Mouse (Mus musculus) gastrocnemius, postnatal 10 days (tissue): ENCODE results near the gene Slit1. TPM values are rescaled to one million over a fixed set of nuclear protein-coding genes. Genes with fewer than 3 reads are reported as not detected.

Experiments
- DNase-seq: peaks from one replicate; pipeline ENCODE4 v3.0.0; 2021; ENCODE audit warnings: mixed read lengths
- total RNA-seq, 2 experiments: library from RNA; stranded (reverse); gene quantifications; 2 replicates each; pipeline ENCODE4 v1.2.3; 2021

Slit1 gene
- total RNA-seq, 2 experiments from 2014 or later: 1.6 TPM

- DNase-seq: no peak
These were observed 55.6 kb downstream of the Slit1 start for GRCm38 (mm10) chr19:41687836-41688235.

DNA sequence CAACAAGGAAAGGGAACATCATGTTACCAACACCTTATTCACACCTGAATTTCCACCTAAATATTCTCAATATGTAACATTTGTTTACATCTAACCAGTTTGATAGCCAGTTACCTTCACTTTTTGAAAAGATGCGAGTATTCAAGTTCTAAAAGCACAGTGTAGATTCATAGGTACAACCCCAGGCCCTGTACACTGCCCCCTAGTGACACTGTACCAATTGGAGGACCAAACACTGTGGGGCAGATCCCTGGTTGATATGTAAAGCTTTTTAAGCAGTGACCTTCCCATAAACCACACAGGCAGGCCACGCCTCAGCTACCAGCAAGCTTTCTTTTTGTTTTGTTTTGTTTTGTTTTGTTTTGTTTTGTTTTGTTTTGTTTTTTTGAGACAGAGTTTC is 57.3 kb downstream of the Slit1 start:
- DNase-seq: no peak

DNA sequence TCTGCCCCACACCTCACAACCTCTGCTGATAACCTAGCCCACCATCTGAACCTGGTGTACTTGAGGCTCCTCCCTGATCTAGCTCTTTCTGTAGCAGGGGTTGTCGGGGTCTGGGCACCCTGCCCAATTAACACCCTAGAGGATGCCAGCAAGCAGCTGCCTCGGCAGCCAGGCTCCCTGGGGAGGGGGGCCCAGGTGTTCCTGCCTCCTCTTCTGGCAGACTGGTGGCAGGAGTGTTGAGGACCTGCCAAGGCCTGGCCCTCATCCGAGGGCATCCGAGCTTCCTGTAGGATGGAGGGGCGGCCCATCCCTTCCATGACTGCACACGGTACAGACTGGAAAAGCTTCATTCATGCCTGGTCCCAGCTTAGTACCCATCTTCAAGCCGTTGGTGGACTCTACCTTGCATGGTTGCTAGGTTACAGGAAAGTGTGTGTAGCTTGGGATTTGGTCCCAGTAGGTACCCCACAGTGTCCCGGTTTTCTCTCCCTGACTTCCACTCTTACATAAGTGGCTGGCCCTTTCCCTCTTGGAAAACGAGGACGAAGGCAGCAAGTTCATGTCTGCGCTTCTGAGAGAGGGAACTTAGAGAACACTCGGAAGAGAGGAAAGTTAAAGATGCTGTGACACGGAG is 57.9 kb downstream of the Slit1 start:
- DNase-seq: no peak

- no peak for DNase-seq
These were observed 58.6 kb downstream of the Slit1 start for GRCm38 (mm10) chr19:41684874-41685273.

GRCm38 (mm10) chr19:41683951-41684350 is 59.5 kb downstream of the Slit1 start:
- no peak for DNase-seq

DNA sequence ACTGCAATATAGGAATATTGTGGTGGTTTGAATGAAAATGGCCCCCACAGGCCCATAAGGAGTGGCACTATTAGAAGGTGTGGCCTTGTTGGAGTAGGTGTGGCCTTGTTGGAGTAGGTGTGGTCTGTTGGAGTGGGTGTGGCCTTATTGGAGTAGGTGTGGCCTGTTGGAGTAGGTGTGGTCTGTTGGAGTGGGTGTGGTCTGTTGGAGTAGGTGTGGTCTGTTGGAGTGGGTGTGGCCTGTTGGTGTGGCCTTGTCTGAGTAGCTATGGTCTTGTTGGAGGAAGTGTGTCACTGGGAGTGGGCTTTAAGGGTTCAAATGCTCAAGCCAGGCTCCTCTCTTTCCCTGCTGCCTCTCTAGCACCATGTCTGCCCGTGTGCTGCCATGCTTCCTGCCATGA is 63.2 kb downstream of the Slit1 start:
- DNase-seq: no peak

DNA sequence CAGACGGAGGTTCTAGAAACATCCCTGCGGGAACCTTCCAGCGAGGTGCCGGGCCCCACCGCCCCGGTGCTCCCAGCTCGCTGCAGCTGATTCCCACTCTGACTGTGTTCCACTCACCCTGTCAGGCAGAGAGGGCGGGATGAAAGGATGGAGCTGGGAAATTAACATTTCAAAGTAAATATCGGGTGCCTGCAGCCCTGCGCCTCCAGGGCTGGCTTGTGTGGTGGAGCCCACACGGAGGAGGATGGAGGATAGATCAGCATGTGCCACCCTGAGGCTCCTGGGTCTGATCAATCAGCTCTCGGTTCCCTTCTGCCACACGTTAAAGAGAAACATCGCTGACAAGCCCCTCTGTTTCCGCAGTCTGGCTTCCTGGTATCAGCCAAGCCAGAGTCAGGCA is 64.4 kb downstream of the Slit1 start:
- no peak for DNase-seq

- no peak for DNase-seq
These were observed 65.9 kb downstream of the Slit1 start for GRCm38 (mm10) chr19:41677575-41677974.

- no peak for DNase-seq
These were observed 67.9 kb downstream of the Slit1 start for GRCm38 (mm10) chr19:41675583-41675982.

DNA sequence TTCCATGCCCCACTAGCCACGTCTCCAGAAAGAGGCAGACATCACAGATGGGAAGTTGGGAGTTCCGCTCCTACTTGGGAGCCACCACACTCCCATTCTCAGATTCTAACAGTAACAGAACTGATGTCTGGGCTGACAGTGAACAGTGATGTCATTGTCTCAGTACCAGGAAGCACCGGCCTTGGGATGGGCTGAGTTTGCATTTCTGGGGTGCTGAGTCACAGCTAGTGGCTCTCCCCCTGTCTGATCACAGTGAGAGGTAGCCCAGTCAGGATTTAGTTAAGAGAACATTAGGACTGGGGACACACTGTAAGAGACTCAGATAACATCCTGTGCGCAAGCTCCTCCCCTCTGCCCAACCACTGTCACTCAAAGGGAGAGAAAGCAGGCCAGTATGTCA is 69.1 kb downstream of the Slit1 start:
- DNase-seq: no peak

GRCm38 (mm10) chr19:41672836-41673235 is 70.6 kb downstream of the Slit1 start:
- DNase-seq: no peak

GRCm38 (mm10) chr19:41670931-41671330 is 72.5 kb downstream of the Slit1 start:
- no peak for DNase-seq

- DNase-seq: no peak
These were observed 73.0 kb downstream of the Slit1 start for GRCm38 (mm10) chr19:41670473-41670872.

- no peak for DNase-seq
These were observed 73.6 kb downstream of the Slit1 start for GRCm38 (mm10) chr19:41669747-41670342.

- DNase-seq: no peak
These were observed 75.9 kb downstream of the Slit1 start for GRCm38 (mm10) chr19:41667591-41667990.

- no peak for DNase-seq
These were observed 77.5 kb downstream of the Slit1 start for GRCm38 (mm10) chr19:41665941-41666340.

- DNase-seq: no peak
These were observed 79.8 kb downstream of the Slit1 start for GRCm38 (mm10) chr19:41663506-41664242.

- no peak for DNase-seq
These were observed 82.0 kb downstream of the Slit1 start for GRCm38 (mm10) chr19:41661466-41661865.

DNA sequence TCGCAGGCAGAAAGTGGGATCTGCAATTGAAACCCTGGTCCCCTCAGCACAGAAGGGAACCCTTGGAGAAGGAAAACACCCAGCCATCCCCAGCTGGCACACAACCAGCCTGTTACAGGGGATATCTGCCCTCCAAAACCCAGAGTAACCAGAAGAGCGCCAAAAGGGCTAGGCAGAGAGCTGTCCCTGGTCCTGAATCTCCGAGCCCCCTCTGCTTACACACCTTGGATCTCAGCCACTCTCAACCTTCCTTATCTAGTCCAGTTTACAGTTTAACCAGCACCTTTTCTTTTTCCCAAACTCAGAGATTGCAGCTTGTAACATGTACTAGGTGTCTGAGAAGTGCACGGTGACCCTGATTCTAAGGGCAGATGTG is 82.5 kb downstream of the Slit1 start:
- DNase-seq: peak; percentile 40

DNA sequence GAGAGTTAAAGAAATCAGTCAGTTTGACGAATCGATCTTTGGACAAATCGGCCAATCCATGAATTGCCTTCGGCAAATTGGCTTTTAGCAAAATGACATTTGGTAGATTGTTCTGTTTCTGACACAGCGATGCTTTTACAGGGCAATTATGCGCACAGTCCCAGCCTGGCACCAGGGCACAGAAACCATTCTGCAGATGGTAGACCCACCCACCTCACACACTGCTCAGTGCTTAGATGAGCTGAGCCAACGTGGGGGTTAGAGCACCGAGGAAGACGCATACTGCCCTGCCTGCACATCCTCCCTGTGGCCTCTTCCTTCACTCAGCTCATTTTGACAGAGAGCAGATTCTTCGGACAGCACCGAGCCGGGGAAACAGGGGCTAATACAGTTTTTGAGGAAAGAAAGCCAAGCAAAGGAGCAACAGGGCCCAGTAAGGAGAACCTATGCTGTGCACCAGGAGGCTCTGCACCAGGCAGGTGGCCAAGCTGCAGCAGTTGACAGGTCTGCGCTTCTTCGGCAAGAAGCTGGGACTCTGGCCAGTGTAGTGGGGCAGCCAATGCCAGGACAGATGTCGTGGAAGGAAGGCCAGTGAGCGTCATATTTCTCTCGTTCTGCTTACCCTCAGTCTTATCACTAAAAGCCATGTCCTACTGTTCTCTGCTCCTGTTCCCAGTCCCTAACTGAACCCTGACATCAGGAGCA is 83.0 kb downstream of the Slit1 start:
- no peak for DNase-seq

- DNase-seq: no peak
These were observed 86.0 kb downstream of the Slit1 start for GRCm38 (mm10) chr19:41657446-41657845.

DNA sequence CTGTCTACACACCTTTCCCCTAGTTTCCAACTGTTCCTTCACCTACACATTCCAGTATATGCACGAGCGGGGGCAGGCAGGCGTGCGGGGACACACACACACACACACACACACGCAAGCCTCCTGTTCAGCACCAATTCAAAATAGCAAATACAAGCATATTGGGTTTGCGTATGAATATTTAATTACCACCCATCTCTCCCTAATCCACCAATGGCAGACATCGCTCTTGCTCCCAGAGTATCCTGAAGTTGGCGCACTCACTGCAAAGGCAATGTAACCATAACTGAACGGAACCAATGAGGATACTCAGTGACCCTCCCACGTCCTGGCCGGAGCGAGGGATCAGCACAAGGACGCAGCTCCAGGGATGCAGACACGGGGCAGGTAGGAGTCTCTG is 86.8 kb downstream of the Slit1 start:
- DNase-seq: no peak

DNA sequence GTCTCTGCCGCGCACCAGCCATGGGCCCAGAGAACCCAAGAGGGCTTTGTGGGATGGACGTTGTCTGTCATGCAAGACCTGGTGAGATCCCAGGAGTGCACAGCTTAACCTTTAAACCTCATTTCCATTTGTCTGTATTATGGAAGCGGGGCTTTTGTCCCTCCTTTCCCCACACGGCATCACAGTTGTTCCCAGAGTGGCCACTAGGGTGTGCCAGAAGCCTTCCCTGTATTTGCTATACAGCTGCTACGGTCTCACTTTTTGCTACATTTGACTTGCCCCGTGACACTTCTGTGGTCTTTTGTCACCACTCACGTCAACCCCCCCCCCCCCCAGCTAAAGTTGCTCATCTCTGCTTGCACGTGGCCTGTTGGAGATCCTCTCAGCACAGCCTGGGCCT is 87.5 kb downstream of the Slit1 start:
- DNase-seq: peak; percentile 78
